Mouse (Mus musculus): Measurements from ENCODE around the gene Ndufb10.

GRCm38 (mm10) chr17:24733434-24734050 lies 9.3 kb upstream of the Ndufb10 start:
- TF ChIP-seq EP300 (optimal IDR thresholded peaks at IDR 0.05) (no peak), CTCF (IDR thresholded peaks at IDR 0.05; ENCODE audit: low read depth) (no peak)

Measured in stomach, postnatal 0 days (tissue).